Mouse (Mus musculus): ENCODE measurements around the gene Kcnk13.
A peak's percentile ranks its signal among the peaks of the same experiment; 100 is the strongest.

Gene Kcnk13

DNA sequence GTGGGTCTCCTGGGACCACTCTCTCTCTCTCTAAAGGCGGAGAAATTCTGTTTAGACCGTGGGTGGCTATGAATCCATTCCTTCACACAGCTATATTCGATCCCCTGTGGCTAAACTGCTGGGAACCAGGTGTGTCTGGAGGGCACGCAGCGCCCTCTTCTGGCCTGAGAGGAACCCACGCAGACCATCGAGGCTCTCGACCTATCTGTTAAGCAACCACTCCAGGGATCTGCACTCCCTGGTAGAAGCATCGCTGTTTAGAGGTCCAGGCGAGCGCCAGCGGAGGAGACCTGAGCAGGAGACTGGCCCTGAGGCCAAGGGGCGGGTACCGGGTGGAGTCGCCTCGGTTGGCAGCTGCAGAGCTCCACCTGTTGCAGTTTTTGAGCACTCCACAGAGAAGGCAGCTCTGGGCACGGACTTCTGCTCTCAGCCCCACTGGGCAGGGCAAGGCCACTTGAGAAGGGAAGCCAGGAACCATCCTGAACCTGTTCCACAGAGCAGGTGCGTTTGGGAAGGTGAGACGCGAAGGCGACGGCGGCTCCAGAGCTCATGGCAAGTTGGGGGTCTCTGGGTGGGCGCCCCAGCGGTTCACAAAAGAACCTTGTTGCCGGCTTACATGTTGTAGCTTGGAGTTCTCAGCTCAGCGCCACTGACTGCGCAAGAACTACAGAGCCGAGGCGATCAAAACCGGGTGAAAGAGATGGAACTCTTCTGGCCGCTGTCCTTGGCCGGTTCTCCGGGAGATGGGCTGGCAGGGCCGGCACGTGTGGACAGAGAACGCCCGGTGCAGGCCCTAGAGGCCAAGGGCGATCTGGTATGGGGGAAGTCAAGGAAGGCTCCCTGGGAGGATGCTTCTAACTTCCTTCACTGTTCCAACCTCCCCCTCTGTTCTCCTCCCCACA, at the start of gene Kcnk13:
Gene Kcnk13, plus strand, starts transcription at position 199 of the 902 bp plus-strand sequence.
- DNase-seq (ENCODE audit: low spot score) = peak; percentile 40

- no peak for DNase-seq (ENCODE audit: low spot score)
Measured at GRCm38 (mm10) chr12:99917800-99918427, 46.4 kb upstream of the Kcnk13 start.

GRCm38 (mm10) chr12:99919636-99920035, 44.7 kb upstream of the Kcnk13 start:
- DNase-seq (ENCODE audit: low spot score) = no peak

DNA sequence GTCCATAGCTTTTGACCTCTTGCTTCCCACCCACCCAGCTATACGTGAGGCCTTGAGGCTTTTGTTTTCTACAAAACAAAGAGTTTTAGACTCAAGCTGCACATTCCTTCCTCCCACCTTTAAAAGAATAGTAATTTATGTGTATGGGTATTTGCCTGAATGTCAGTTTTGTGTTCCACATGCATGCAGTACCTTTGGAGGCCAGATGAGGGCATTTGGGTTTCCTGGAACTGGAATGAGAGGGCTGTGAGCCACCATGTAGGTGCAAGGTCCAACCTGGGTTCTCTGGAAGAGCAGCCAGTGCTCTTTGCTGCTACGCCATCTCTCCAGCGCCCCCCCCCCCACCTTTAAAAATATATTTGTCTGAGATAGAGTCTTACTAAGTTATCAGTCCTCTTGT, 43.3 kb upstream of the Kcnk13 start:
- no peak for DNase-seq (ENCODE audit: low spot score)

DNA sequence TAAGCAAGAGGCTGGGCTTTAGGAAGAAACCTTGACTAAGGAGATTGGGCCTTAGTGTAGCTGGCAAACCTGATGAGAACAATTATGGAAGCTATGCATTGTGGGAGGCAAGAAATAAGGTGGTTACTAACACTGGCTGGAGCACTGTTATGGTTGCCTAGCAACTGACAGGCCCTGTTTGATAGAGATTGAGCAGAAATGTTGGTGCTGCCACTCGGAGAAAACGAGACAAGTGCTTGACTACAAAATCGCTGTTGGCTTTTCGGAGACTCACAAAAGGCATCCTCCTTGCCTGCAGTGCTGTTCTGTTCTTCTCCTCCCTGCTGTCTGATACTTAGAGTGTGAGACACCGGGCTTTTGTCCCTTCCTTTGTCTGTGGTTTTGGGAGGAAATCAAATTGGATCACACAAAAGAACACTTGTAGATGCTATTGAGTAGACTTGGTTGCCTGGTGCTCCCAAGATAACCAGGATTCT, 41.1 kb upstream of the Kcnk13 start:
- DNase-seq (ENCODE audit: low spot score) = no peak

DNA sequence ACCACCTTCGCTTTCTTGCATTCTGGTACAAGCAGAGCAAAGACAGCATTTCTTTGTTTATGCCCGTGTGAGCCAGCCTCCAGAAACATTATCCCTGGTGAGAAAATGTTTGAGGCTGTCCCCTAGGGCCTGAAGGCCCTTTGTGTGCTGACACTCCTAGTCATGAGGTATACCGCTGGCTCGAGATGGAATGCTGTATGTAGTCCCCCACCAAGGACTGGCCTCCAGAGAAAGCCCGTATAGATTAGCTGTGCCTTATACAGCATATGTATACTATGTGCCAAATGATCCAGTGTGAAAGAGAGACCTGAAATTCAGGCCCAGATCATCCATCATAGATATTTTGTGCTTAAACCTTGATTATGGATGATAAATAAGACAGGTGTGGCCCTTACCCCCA, 40.6 kb upstream of the Kcnk13 start:
- no peak for DNase-seq (ENCODE audit: low spot score)

- no peak for DNase-seq (ENCODE audit: low spot score)
Measured at GRCm38 (mm10) chr12:99928311-99928710, 36.0 kb upstream of the Kcnk13 start.

- DNase-seq (ENCODE audit: low spot score) = no peak
Measured at GRCm38 (mm10) chr12:99929160-99929559, 35.1 kb upstream of the Kcnk13 start.

DNA sequence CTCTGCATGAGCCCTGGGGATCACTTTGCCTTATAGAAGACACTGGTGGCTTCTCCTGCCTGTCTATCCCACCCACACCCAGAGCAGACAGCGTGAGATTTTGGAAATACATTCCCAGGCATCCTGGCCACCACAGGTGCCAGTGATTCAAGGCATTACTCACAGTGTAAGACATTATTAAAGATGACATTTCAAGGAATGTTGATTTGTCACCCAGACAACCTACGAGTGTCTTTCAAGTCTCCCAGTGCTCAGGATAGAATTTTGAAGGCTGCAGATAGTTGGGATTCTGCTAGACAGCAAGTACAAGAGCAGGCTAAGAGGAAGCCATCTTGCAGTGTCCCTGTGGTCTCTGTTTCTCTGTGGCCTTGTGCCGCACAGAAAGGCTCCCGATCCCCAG, 32.1 kb upstream of the Kcnk13 start:
- DNase-seq (ENCODE audit: low spot score) = no peak

DNA sequence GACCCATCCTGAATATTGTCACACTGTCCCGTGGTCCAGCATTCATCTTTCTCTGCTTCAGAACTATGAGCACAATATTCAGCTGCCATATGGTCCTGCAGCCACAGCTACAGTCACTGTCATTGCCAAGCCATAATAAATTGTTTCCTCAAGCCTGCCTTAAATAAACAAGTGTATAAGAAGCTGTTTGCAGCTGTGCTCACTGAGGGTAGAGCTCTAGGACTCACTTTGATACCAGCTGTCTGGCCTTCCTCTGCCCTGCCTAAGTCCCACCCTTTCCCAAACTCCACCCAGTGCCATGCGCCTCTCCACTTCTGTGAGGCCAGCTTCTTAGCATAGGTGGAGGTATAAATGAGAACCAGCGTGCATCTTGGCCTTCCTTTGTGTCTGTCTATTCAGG, 30.7 kb upstream of the Kcnk13 start:
- DNase-seq (ENCODE audit: low spot score) = no peak

DNA sequence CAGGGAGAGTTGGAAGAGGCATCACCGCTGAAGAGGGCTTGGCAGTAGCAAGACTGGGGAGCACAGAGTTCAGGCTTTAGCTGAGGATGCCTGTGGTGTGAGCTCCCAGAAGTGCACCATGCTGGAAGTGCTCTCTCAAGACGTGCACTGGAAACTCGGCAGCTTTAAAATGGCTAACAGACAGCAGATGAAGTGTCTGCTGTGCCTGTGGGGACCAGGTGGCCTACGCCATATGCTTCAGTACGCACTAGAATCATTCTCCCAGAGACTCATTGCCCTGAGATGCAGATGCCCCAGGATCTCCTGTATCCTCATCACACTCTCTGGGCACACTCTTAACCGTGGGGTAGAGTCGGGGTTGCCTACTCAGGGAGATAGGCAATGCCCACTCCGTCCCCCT, 28.9 kb upstream of the Kcnk13 start:
- no peak for DNase-seq (ENCODE audit: low spot score)

GRCm38 (mm10) chr12:99938476-99938875, 25.8 kb upstream of the Kcnk13 start:
- no peak for DNase-seq (ENCODE audit: low spot score)

DNA sequence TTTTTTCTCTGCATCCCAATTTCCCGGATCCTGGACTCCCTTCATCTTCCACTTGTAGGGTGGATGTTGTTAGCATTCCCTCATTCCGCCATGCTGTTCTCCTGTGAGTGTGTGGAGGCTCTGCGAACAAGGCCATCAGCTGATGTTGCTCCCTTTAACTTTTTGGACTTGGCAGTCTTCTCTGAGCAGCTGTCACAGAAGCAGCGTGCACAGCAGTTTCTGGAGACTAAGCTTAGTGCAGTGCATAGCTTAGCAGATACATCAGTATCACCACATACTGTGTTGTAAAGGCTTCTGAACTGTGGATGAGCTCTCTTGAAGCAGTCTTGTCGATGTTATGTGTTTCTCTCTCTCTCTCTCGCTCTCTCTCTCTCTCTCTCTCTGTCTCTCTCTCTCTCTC, 25.1 kb upstream of the Kcnk13 start:
- DNase-seq (ENCODE audit: low spot score) = no peak

DNA sequence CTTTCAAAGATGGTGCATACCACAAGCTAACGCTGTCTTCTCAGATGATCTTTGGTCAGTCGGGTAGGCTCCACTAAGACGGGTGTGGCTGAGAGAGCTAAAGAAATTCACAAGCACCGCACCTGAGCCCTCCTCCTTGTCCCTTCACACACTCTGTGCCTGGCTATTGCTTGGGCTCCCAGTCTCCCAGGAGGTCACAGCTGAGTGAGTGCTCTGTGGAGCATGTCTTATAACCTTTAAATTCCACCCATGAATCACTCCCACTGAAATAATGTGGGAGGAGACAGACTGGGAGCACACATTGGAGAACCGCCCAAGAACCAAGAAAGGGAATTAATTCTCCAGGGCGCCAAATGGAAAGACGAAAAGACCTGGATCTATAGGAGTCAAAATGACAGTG, 23.6 kb upstream of the Kcnk13 start:
- no peak for DNase-seq (ENCODE audit: low spot score)

DNA sequence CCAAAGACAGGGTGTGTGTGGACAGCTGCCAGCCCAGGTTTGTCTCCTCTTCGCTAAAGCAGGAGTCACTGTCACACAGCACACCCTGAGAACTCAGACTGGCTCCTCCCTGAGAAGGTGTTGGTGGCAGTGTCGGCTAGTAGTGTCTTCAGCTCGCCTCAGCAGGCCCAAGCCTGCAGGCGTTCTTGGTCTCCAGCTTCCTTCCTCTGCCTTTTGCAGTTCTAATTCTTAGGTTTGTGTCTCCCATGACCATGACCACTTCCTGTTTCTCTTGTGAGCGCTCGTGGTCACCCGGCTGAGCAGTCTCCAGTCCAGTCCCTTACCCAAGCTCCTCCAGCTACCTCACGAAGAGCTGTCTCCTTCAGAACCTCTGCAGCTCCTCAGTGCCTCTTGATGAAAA, 21.9 kb upstream of the Kcnk13 start:
- DNase-seq (ENCODE audit: low spot score) = no peak

DNA sequence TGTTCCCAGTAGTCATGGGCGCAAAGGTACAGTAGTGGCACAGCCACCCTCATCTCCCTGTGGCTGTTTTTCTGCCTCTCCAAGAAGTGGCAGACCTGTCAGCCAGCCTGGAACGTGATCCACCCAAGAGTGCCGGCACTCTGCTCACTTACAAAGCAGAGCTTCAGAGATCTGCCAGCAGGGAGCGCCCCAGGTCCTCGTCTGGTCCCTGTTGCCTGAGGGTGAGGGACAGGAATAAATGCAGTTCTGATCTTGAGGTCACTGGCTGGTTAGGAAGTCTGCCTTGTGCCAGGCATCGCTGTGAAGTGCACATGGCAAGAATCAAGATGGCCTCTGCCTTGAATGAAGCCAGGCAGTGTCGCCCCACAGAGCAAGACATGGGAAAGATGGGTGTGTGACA, 11.4 kb upstream of the Kcnk13 start:
- peak; percentile 36 for DNase-seq (ENCODE audit: low spot score)

DNA sequence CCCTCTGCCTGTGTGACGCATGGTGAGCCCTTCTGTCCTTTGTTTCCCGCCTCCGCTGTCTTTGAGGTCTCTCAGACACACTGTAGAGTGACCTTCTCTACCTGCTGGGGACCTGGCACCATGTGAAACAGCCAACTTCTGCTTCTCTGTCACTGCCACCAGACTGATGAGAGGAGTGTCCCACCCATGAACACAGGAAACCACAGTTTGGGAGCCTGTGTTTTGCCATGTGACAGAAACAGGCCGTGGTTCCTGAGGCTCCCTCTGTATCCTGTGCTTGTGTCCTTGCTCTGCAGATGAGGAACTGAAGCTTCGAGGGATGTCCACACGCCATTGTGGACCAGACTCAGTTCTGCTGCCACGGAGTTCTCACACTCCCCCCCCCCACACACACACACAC, 7.9 kb upstream of the Kcnk13 start:
- DNase-seq (ENCODE audit: low spot score) = no peak

GRCm38 (mm10) chr12:99958068-99959060, 5.9 kb upstream of the Kcnk13 start:
- DNase-seq (ENCODE audit: low spot score) = no peak

DNA sequence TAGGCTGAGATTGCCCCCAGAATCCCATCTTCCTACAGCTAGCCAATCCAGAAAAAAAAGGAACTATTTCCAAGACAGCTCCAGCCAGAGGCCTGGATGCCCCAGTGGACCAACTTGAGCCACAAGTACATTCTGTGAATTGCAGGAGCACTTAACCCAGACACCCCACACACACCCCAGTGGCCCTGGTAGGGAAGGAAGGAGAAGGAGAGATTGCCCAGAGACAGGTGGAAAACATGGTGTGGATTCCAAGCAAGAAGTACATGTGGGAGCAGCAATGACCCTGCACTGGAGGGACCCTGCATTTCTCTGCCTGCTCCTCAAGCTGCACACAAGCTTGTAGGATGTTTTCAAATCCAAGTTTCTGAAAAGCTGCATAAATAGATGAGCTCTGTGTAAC, 5.0 kb upstream of the Kcnk13 start:
- DNase-seq (ENCODE audit: low spot score) = no peak

DNA sequence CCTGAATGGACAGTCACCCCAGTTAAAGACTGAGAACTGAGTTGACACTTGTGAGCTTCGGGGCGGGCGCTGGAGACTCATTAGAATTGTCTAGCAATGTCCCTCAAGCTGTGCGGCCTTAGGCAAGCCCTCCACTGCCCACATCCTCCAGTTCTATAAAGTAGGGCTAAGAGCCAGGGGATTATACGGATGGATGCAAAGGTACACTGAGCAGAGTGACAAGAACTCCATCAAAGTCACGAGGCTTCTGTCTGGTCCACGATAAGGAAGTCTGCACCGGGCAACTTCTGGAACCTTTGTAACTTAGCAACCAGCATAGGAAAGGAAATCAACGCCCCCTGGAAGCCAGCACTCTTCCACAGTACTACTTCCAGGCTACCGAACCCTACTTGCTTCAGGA, 4.4 kb upstream of the Kcnk13 start:
- DNase-seq (ENCODE audit: low spot score) = no peak

GRCm38 (mm10) chr12:99960675-99961074, 3.6 kb upstream of the Kcnk13 start:
- DNase-seq (ENCODE audit: low spot score) = no peak

Measured in urinary bladder, postnatal 25 days (tissue).